Comparison of ENCODE assay signal across 8 mouse cellular contexts in genomic region chr5:113173318-113173717, GRCm38 (mm10). TPM values are rescaled to one million over a fixed set of nuclear protein-coding genes. Genes with fewer than 3 reads are reported as not detected.
DNase-seq lines count a peak whose midpoint lies in the region; ATAC-seq and TF ChIP-seq lines count a peak whose summit lies in the region.

No protein-coding gene starts in this region.

- 12% methylated on average over 5 of the region's 5 CpGs for WGBS in bone marrow, adult 2 months
- 12% methylated on average over 5 of the region's 5 CpGs for WGBS in intestine, postnatal 0 days
- WGBS in liver, postnatal 0 days (ENCODE audit: insufficient replicate concordance), result 27% methylated on average over 5 of the region's 5 CpGs

- no peaks in the 10 kb centered on the region for H3K4me1 ChIP-seq in bone marrow, adult 2 months (ENCODE audit: control insufficient read depth, insufficient read depth, low read length)
- H3K4me1 ChIP-seq in embryonic fibroblast, embryonic 13.5 days (ENCODE audit: control insufficient read depth, insufficient read depth, low read length), result no peaks in the 10 kb centered on the region
- H3K4me1 ChIP-seq in intestine, postnatal 0 days (replicated peaks; ENCODE audit: control insufficient read depth, insufficient read depth, low read length), result 0 out of 2 replicates have a peak, but pooled peaks cover 5% of the 10 kb centered on the region
- no peaks in the 10 kb centered on the region for H3K4me1 ChIP-seq in liver, postnatal 0 days (ENCODE audit: insufficient read depth)

- no peak for TF ChIP-seq EP300 in liver, postnatal 0 days (IDR thresholded peaks at IDR 0.05; ENCODE audit: low read depth)

- no peaks in the 10 kb centered on the region for H3K9me3 ChIP-seq in intestine, postnatal 0 days (ENCODE audit: control insufficient read depth)
- H3K9me3 ChIP-seq in liver, postnatal 0 days (ENCODE audit: low read length), result no peaks in the 10 kb centered on the region

- peak; percentile 90 for TF ChIP-seq CTCF in bone marrow, adult 2 months (IDR thresholded peaks at IDR 0.05; ENCODE audit: control insufficient read depth, insufficient read depth, low read length)
- TF ChIP-seq CTCF in embryonic fibroblast, embryonic 13.5 days (IDR thresholded peaks at IDR 0.05; ENCODE audit: borderline replicate concordance, insufficient read depth, low read length), result peak; percentile 84
- peak; percentile 99 for TF ChIP-seq CTCF in intestine, postnatal 0 days (IDR thresholded peaks at IDR 0.05; ENCODE audit: low read depth)
- peak; percentile 97 for TF ChIP-seq CTCF in liver, postnatal 0 days (IDR thresholded peaks at IDR 0.05; ENCODE audit: low read depth)

- H3K4me3 ChIP-seq in bone marrow, adult 2 months (replicated peaks; ENCODE audit: control insufficient read depth, low read depth, low read length), result no peak overlapping the region
- no peak overlapping the region for H3K4me3 ChIP-seq in embryonic fibroblast, embryonic 13.5 days (ENCODE audit: insufficient read depth, low read length)
- H3K4me3 ChIP-seq in intestine, postnatal 0 days (ENCODE audit: low read depth, low read length), result no peak overlapping the region
- no peak overlapping the region for H3K4me3 ChIP-seq in liver, postnatal 0 days (ENCODE audit: low read depth, low read length)

- TF ChIP-seq POLR2A in bone marrow, adult 2 months (IDR thresholded peaks at IDR 0.05; ENCODE audit: borderline replicate concordance, control insufficient read depth, low read depth, low read length), result peak; percentile 23; the same call in 1 of the 2 replicates
- no peak for TF ChIP-seq POLR2A in embryonic fibroblast, embryonic 13.5 days (IDR thresholded peaks at IDR 0.05; ENCODE audit: low read depth, low read length)

- peak; percentile 73 for DNase-seq in urinary bladder, postnatal 14 days (ENCODE audit: low spot score)
- DNase-seq in urinary bladder, adult 2 months (ENCODE audit: low spot score), result no peak
- peak; percentile 81 for DNase-seq in liver, postnatal 0 days
- DNase-seq in right cerebral cortex, postnatal 10 days (ENCODE audit: low spot score in 2 of 2), result peak; percentile 74 to 80

- H3K4me2 ChIP-seq in intestine, postnatal 0 days (replicated peaks; ENCODE audit: low read depth), result no peak overlapping the region
- no peak overlapping the region for H3K4me2 ChIP-seq in liver, postnatal 0 days (ENCODE audit: low read depth, low read length)

- H3K9ac ChIP-seq in intestine, postnatal 0 days (ENCODE audit: low read depth, low read length), result no peak overlapping the region
- H3K9ac ChIP-seq in liver, postnatal 0 days (replicated peaks), result no peak overlapping the region

- no peak for ATAC-seq in intestine, postnatal 0 days
- ATAC-seq in liver, postnatal 0 days, result peak; percentile 58
- ATAC-seq in inflammation-experienced regulatory T-cells, adult 6 months, result no peak

- H3K27ac ChIP-seq in bone marrow, adult 2 months (ENCODE audit: control insufficient read depth, insufficient read depth, low read depth, low read length, poor library complexity), result no peak overlapping the region
- no peak overlapping the region for H3K27ac ChIP-seq in embryonic fibroblast, embryonic 13.5 days (ENCODE audit: insufficient read depth, low read length)
- H3K27ac ChIP-seq in intestine, postnatal 0 days (ENCODE audit: low read depth, low read length), result peak overlapping the region; percentile 91
- H3K27ac ChIP-seq in liver, postnatal 0 days (ENCODE audit: low read depth), result no peak overlapping the region

- peaks cover 9% of the 10 kb centered on the region; the same call in 1 of the 2 replicates for H3K36me3 ChIP-seq in intestine, postnatal 0 days (ENCODE audit: control insufficient read depth, insufficient read depth)
- H3K36me3 ChIP-seq in liver, postnatal 0 days (replicated peaks; ENCODE audit: insufficient read depth, low read length), result no peaks in the 10 kb centered on the region

- H3K27me3 ChIP-seq in intestine, postnatal 0 days (replicated peaks; ENCODE audit: control insufficient read depth, insufficient read depth, low read length), result no peaks in the 10 kb centered on the region
- no peaks in the 10 kb centered on the region for H3K27me3 ChIP-seq in liver, postnatal 0 days (ENCODE audit: insufficient read depth, low read length)

RNA-seq across cellular contexts. Expression of gene 2900026A02Rik, which starts 47.7 kb away (rescaled TPM):
- 18.1 and 24.9 TPM in 2 replicates for polyA plus RNA-seq in urinary bladder, adult 2 months (2012; rRNA removed)
- 1.5 and 4.1 TPM in 2 replicates for polyA plus RNA-seq in bone marrow, adult 2 months (2011; ENCODE audit: insufficient read depth, insufficient read length, low replicate concordance, missing spikeins)
- 29.0 and 38.4 TPM in 2 replicates for polyA plus RNA-seq in embryonic fibroblast, embryonic 13.5 days (2011; ENCODE audit: insufficient read length, low read depth, missing spikeins)
- 8.0 and 10.4 TPM in 2 replicates for polyA plus RNA-seq in intestine, postnatal 0 days (2015; fragmentation: Nextera tagmentation; extraction: Ambion mirVana)
- 2.7 and 3.1 TPM in 2 replicates for polyA plus RNA-seq in liver, postnatal 0 days (2015; fragmentation: Nextera tagmentation; extraction: Ambion mirVana)
- 1 to 10 TPM; 1.4 to 3.2 (median 1.4) TPM for polyA plus RNA-seq in inflammation-experienced regulatory T-cells, adult 6 months (2017; shearing (Covaris generic))

RNA-seq across cellular contexts. Expression of gene Tmem211, which starts 53.4 kb away (rescaled TPM):
- polyA plus RNA-seq in urinary bladder, adult 2 months (2012; rRNA removed), result 0.06 TPM in 1 of 2 replicates, not detected in the other
- polyA plus RNA-seq in bone marrow, adult 2 months (2011; ENCODE audit: insufficient read depth, insufficient read length, low replicate concordance, missing spikeins), result not detected in 2 replicates
- polyA plus RNA-seq in embryonic fibroblast, embryonic 13.5 days (2011; ENCODE audit: insufficient read length, low read depth, missing spikeins), result not detected in 2 replicates
- polyA plus RNA-seq in intestine, postnatal 0 days (2015; fragmentation: Nextera tagmentation; extraction: Ambion mirVana), result not detected in 2 replicates
- polyA plus RNA-seq in liver, postnatal 0 days (2015; fragmentation: Nextera tagmentation; extraction: Ambion mirVana), result not detected in 2 replicates
- polyA plus RNA-seq in inflammation-experienced regulatory T-cells, adult 6 months (2017; shearing (Covaris generic)), result not detected
